Mouse (Mus musculus) heart, embryonic 14.5 days (tissue): Measurements from ENCODE around the gene Slco1a6. TPM values are rescaled to one million over a fixed set of nuclear protein-coding genes. Genes with fewer than 3 reads are reported as not detected.
"Not testable (repeated sequence)": the region's sequence is repeated elsewhere in the genome, so short reads cannot be mapped to it uniquely, and the experiment has no call there.

Experiments
- ATAC-seq: fragments of 200-750 bp; cut with Nextera tagmentation; 2 replicates; pipeline ENCODE4 v1.8.0; 2017; ENCODE audit warnings: low read depth, moderate TSS enrichment; ENCODE audit not compliant: insufficient number of reproducible peaks, insufficient read depth, low FRiP score
- H3K27ac ChIP-seq, 2 experiments: fragments of 200-500 bp in 1 of 2; fragments of 300-500 bp in 1 of 2; sonication (generic) in 1 of 2; replicated peaks in 1 of 2; 2 replicates each; pipeline ENCODE4 v1.5.1; 2012 to 2014; ENCODE audit warnings: low read depth in 2 of 2, low read length in 2 of 2, control low read depth in 1 of 2, mild to moderate bottlenecking in 1 of 2, mixed read lengths in 1 of 2; ENCODE audit not compliant: control insufficient read depth in 1 of 2, insufficient read depth in 1 of 2
- H3K27me3 ChIP-seq: fragments of 300-500 bp; sonication (generic); 2 replicates; pipeline ENCODE4 v1.6.1; 2014; ENCODE audit warnings: mild to moderate bottlenecking, low read length, control low read depth; ENCODE audit not compliant: control insufficient read depth, insufficient read depth
- H3K36me3 ChIP-seq: fragments of 300-500 bp; sonication (generic); 2 replicates; pipeline ENCODE4 v1.6.1; 2014; ENCODE audit warnings: mild to moderate bottlenecking, control low read depth, low read length, mixed read lengths; ENCODE audit not compliant: control insufficient read depth, insufficient read depth
- H3K4me1 ChIP-seq, 2 experiments: fragments of 200-500 bp in 1 of 2; fragments of 300-500 bp in 1 of 2; sonication (generic) in 1 of 2; 2 replicates each; pipeline ENCODE4 v1.6.1; 2012 to 2014; ENCODE audit warnings: low read length in 2 of 2, control low read depth in 1 of 2, mixed read lengths in 1 of 2; ENCODE audit not compliant: control insufficient read depth in 2 of 2, insufficient read depth in 2 of 2
- H3K4me2 ChIP-seq: fragments of 300-500 bp; sonication (generic); 2 replicates; pipeline ENCODE4 v1.6.1; 2014; ENCODE audit warnings: mild to moderate bottlenecking, low read length
- H3K4me3 ChIP-seq, 2 experiments: fragments of 200-500 bp in 1 of 2; fragments of 300-500 bp in 1 of 2; sonication (generic) in 1 of 2; 2 replicates each; pipeline ENCODE4 v1.5.1; 2012 to 2014; ENCODE audit warnings: low read length in 2 of 2, mild to moderate bottlenecking in 2 of 2, control low read depth in 1 of 2, low read depth in 1 of 2, moderate library complexity in 1 of 2; ENCODE audit not compliant: control insufficient read depth in 1 of 2, insufficient read depth in 1 of 2
- H3K9ac ChIP-seq: fragments of 300-500 bp; sonication (generic); 2 replicates; pipeline ENCODE4 v1.6.1; 2014; ENCODE audit warnings: mild to moderate bottlenecking, low read length
- H3K9me3 ChIP-seq: fragments of 300-500 bp; sonication (generic); 2 replicates; pipeline ENCODE4 v1.6.1; 2016; ENCODE audit warnings: low read length, control low read depth; ENCODE audit not compliant: control insufficient read depth
- WGBS: fragments of 180-500 bp; shearing (Covaris S2); extraction: QIAGEN DNeasy Blood & Tissue Kit; methylation state at CpG from one replicate; pipeline ENCODE4 v1.1.7; 2014; 5-methylcytosine and 5-hydroxymethylcytosine counted together
- polyA plus RNA-seq: library from polyadenylated mRNA; unstranded; fragments of >200 nt; fragmentation: Nextera tagmentation; extraction: Ambion mirVana; gene quantifications from 2 replicates; pipeline ENCODE4 v1.2.1, GENCODE M21; 2014

Slco1a6 gene
- polyA plus RNA-seq: not detected in 2 replicates

- Histone ChIP-seq H3K36me3 (no peaks in the 10 kb centered on the region), H3K9me3 (no peaks in the 10 kb centered on the region), H3K4me1 (no peaks in the 10 kb centered on the region), H3K4me2 (no peak within 1 kb of the TSS), H3K9ac (no peak within 1 kb of the TSS), H3K27me3 (no peaks in the 10 kb centered on the region), H3K4me3 (no peak within 1 kb of the TSS), H3K27ac (no peak within 1 kb of the TSS)
- WGBS: 80% methylated on average over 4 of the region's 4 CpGs
- no peak for ATAC-seq
Measured at GRCm38 (mm10) chr6:142208421-142208820, at the start of gene Slco1a6. Slco1a6 (minus strand) TSS chr6:142208521.

GRCm38 (mm10) chr6:142250738-142251307, 42.5 kb upstream of the Slco1a6 start:
- not testable (repeated sequence) for H3K9ac ChIP-seq, H3K4me1 ChIP-seq, H3K9me3 ChIP-seq, H3K27me3 ChIP-seq, H3K27ac ChIP-seq, ATAC-seq, H3K36me3 ChIP-seq, H3K4me3 ChIP-seq, H3K4me2 ChIP-seq
- 88% methylated on average over 1 of the region's 1 CpGs for WGBS

GRCm38 (mm10) chr6:142245065-142245464, 36.7 kb upstream of the Slco1a6 start:
- Histone ChIP-seq H3K27ac (no peak overlapping the region), H3K9me3 (0 out of 2 replicates have a peak, but pooled peaks cover 2% of the 10 kb centered on the region), H3K4me1 (no peaks in the 10 kb centered on the region), H3K9ac (no peak overlapping the region), H3K4me3 (no peak overlapping the region), H3K4me2 (no peak overlapping the region), H3K36me3 (no peaks in the 10 kb centered on the region), H3K27me3 (no peaks in the 10 kb centered on the region)
- no peak for ATAC-seq
- WGBS: 81% methylated on average over 5 of the region's 5 CpGs

GRCm38 (mm10) chr6:142239468-142239867, 31.1 kb upstream of the Slco1a6 start:
- Histone ChIP-seq H3K27ac (no peak overlapping the region), H3K9ac (no peak overlapping the region), H3K27me3 (no peaks in the 10 kb centered on the region), H3K36me3 (no peaks in the 10 kb centered on the region), H3K4me1 (no peaks in the 10 kb centered on the region), H3K9me3 (0 out of 2 replicates have a peak, but pooled peaks cover 2% of the 10 kb centered on the region), H3K4me2 (no peak overlapping the region), H3K4me3 (no peak overlapping the region)
- WGBS: 69% methylated on average over 1 of the region's 1 CpGs
- ATAC-seq: no peak

- Histone ChIP-seq H3K9me3 (no peaks in the 10 kb centered on the region), H3K4me1 (no peaks in the 10 kb centered on the region), H3K27ac (no peak overlapping the region), H3K27me3 (no peaks in the 10 kb centered on the region), H3K4me2 (no peak overlapping the region), H3K9ac (no peak overlapping the region), H3K36me3 (no peaks in the 10 kb centered on the region), H3K4me3 (no peak overlapping the region)
- ATAC-seq: no peak
Measured at GRCm38 (mm10) chr6:142220138-142220537, 11.8 kb upstream of the Slco1a6 start.

- no peak for ATAC-seq
Measured at GRCm38 (mm10) chr6:142211821-142212220, 3.5 kb upstream of the Slco1a6 start.

GRCm38 (mm10) chr6:142209749-142210148, 1.4 kb upstream of the Slco1a6 start:
- no peaks in the 10 kb centered on the region for H3K27me3 ChIP-seq
- ATAC-seq: no peak

More at GRCm38 (mm10) chr6:142211821-142212220, 3.5 kb upstream of the Slco1a6 start:
- Histone ChIP-seq H3K36me3 (no peaks in the 10 kb centered on the region), H3K4me1 (no peaks in the 10 kb centered on the region), H3K9ac (no peak overlapping the region), H3K27ac (no peak overlapping the region), H3K4me2 (no peak overlapping the region), H3K4me3 (no peak overlapping the region), H3K27me3 (no peaks in the 10 kb centered on the region), H3K9me3 (no peaks in the 10 kb centered on the region)

GRCm38 (mm10) chr6:142200524-142200923, 7.8 kb downstream of the Slco1a6 start:
- ATAC-seq: no peak

More at GRCm38 (mm10) chr6:142209749-142210148, 1.4 kb upstream of the Slco1a6 start:
- H3K36me3 ChIP-seq: no peaks in the 10 kb centered on the region
- H3K4me1 ChIP-seq: no peaks in the 10 kb centered on the region
- no peak overlapping the region for H3K4me2 ChIP-seq
- H3K9me3 ChIP-seq: no peaks in the 10 kb centered on the region
- H3K4me3 ChIP-seq: no peak overlapping the region
- H3K27ac ChIP-seq: no peak overlapping the region
- H3K9ac ChIP-seq: no peak overlapping the region

More at GRCm38 (mm10) chr6:142200524-142200923, 7.8 kb downstream of the Slco1a6 start:
- H3K27ac ChIP-seq: no peak overlapping the region
- H3K36me3 ChIP-seq: no peaks in the 10 kb centered on the region
- H3K27me3 ChIP-seq: no peaks in the 10 kb centered on the region
- no peak overlapping the region for H3K4me3 ChIP-seq
- no peak overlapping the region for H3K9ac ChIP-seq
- H3K4me1 ChIP-seq: no peaks in the 10 kb centered on the region
- no peaks in the 10 kb centered on the region for H3K9me3 ChIP-seq
- no peak overlapping the region for H3K4me2 ChIP-seq
